Mouse (Mus musculus): Measurements from ENCODE around the gene Grb14. TPM values are rescaled to one million over a fixed set of nuclear protein-coding genes. Genes with fewer than 3 reads are reported as not detected.

Gene Grb14
- 5.7 and 6.8 TPM in 2 replicates for polyA plus RNA-seq (2014; fragmentation: Nextera tagmentation; extraction: Ambion mirVana)

- no peak for DNase-seq (ENCODE audit: low spot score, missing footprints)
- Histone ChIP-seq H3K4me2 (no peak within 1 kb of the TSS), H3K27ac (ENCODE audit: low read depth, low read length) (no peak within 1 kb of the TSS), H3K9me3 (ENCODE audit: control insufficient read depth, low read length) (no peaks in the 10 kb centered on the region), H3K4me1 (ENCODE audit: control insufficient read depth, insufficient read depth, low read length) (peaks cover 3% of the 10 kb centered on the region; the same call in 1 of the 2 replicates), H3K9ac (ENCODE audit: low read length) (no peak within 1 kb of the TSS), H3K27me3 (ENCODE audit: control insufficient read depth, insufficient read depth, low read length) (peaks cover 4% of the 10 kb centered on the region; the same call in 1 of the 2 replicates), H3K36me3 (ENCODE audit: control insufficient read depth, insufficient read depth, low read length) (no peaks in the 10 kb centered on the region), H3K4me3 (ENCODE audit: low read depth, low read length) (no peak within 1 kb of the TSS)
- 91% methylated on average over 1 of the region's 1 CpGs for WGBS
- ATAC-seq (ENCODE audit: low FRiP score): no peak
These were observed at the start of gene Grb14 for GRCm38 (mm10) chr2:65024887-65025286. Gene Grb14 (minus strand): TSS chr2:65024987.

DNA sequence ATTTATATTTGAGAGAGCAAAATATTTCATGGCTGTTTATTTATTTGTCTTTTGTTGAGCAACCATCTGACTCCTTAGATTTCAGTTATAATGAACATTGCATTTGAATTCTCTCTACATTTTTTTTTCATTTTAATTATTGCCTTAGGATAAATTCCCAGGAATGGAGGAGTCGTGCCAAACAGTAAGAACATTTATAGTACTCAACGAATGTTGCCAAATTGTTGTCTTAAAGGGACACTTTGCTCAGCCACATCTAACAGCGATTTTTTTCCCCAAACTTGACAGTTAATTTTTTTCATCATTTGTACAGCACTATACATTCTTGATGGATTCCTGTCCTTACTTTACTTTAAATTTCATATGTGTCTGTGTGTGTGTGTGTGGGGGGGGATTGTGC is 47.4 kb upstream of the Grb14 start:
- peak; percentile 35 for DNase-seq (ENCODE audit: low spot score, missing footprints)
- no peak overlapping the region for H3K4me3 ChIP-seq (ENCODE audit: low read depth, low read length)
- no peaks in the 10 kb centered on the region for H3K4me1 ChIP-seq (ENCODE audit: control insufficient read depth, insufficient read depth, low read length)
- H3K27me3 ChIP-seq (ENCODE audit: control insufficient read depth, insufficient read depth, low read length): no peaks in the 10 kb centered on the region
- no peak overlapping the region for H3K9ac ChIP-seq (ENCODE audit: low read length)
- 82% methylated on average over 3 of the region's 3 CpGs for WGBS
- ATAC-seq (ENCODE audit: low FRiP score): no peak
- no peaks in the 10 kb centered on the region for H3K9me3 ChIP-seq (ENCODE audit: control insufficient read depth, low read length)
- no peak overlapping the region for H3K27ac ChIP-seq (ENCODE audit: low read depth, low read length)
- H3K4me2 ChIP-seq: no peak overlapping the region
- H3K36me3 ChIP-seq (ENCODE audit: control insufficient read depth, insufficient read depth, low read length): no peaks in the 10 kb centered on the region

GRCm38 (mm10) chr2:65053764-65054163 is 29.0 kb upstream of the Grb14 start:
- no peaks in the 10 kb centered on the region for H3K4me1 ChIP-seq (ENCODE audit: control insufficient read depth, insufficient read depth, low read length)
- WGBS: 94% methylated on average over 2 of the region's 2 CpGs
- H3K4me3 ChIP-seq (ENCODE audit: low read depth, low read length): no peak overlapping the region
- H3K27ac ChIP-seq (ENCODE audit: low read depth, low read length): no peak overlapping the region
- no peaks in the 10 kb centered on the region for H3K36me3 ChIP-seq (ENCODE audit: control insufficient read depth, insufficient read depth, low read length)
- H3K9me3 ChIP-seq (ENCODE audit: control insufficient read depth, low read length): no peaks in the 10 kb centered on the region
- H3K27me3 ChIP-seq (ENCODE audit: control insufficient read depth, insufficient read depth, low read length): no peaks in the 10 kb centered on the region
- H3K9ac ChIP-seq (ENCODE audit: low read length): no peak overlapping the region
- DNase-seq (ENCODE audit: low spot score, missing footprints): peak; percentile 51
- no peak overlapping the region for H3K4me2 ChIP-seq
- ATAC-seq (ENCODE audit: low FRiP score): no peak

GRCm38 (mm10) chr2:65052191-65053012 is 27.6 kb upstream of the Grb14 start:
- Histone ChIP-seq H3K27me3 (ENCODE audit: control insufficient read depth, insufficient read depth, low read length) (no peaks in the 10 kb centered on the region), H3K27ac (ENCODE audit: low read depth, low read length) (no peak overlapping the region), H3K36me3 (ENCODE audit: control insufficient read depth, insufficient read depth, low read length) (no peaks in the 10 kb centered on the region), H3K4me3 (ENCODE audit: low read depth, low read length) (no peak overlapping the region), H3K9me3 (ENCODE audit: control insufficient read depth, low read length) (no peaks in the 10 kb centered on the region), H3K4me2 (no peak overlapping the region), H3K9ac (ENCODE audit: low read length) (no peak overlapping the region), H3K4me1 (ENCODE audit: control insufficient read depth, insufficient read depth, low read length) (no peaks in the 10 kb centered on the region)
- no peak for ATAC-seq (ENCODE audit: low FRiP score)
- WGBS: 97% methylated on average over 6 of the region's 6 CpGs
- DNase-seq (ENCODE audit: low spot score, missing footprints): peak; percentile 56

- no peak overlapping the region for H3K9ac ChIP-seq (ENCODE audit: low read length)
- no peaks in the 10 kb centered on the region for H3K9me3 ChIP-seq (ENCODE audit: control insufficient read depth, low read length)
- H3K4me2 ChIP-seq: no peak overlapping the region
- no peaks in the 10 kb centered on the region for H3K27me3 ChIP-seq (ENCODE audit: control insufficient read depth, insufficient read depth, low read length)
- H3K4me3 ChIP-seq (ENCODE audit: low read depth, low read length): no peak overlapping the region
- ATAC-seq (ENCODE audit: low FRiP score): no peak
- H3K27ac ChIP-seq (ENCODE audit: low read depth, low read length): no peak overlapping the region
- peak; percentile 10 for DNase-seq (ENCODE audit: low spot score, missing footprints)
- no peaks in the 10 kb centered on the region for H3K4me1 ChIP-seq (ENCODE audit: control insufficient read depth, insufficient read depth, low read length)
- no peaks in the 10 kb centered on the region for H3K36me3 ChIP-seq (ENCODE audit: control insufficient read depth, insufficient read depth, low read length)
- 94% methylated on average over 3 of the region's 3 CpGs for WGBS
These were observed 26.0 kb upstream of the Grb14 start for GRCm38 (mm10) chr2:65050776-65051175.

DNA sequence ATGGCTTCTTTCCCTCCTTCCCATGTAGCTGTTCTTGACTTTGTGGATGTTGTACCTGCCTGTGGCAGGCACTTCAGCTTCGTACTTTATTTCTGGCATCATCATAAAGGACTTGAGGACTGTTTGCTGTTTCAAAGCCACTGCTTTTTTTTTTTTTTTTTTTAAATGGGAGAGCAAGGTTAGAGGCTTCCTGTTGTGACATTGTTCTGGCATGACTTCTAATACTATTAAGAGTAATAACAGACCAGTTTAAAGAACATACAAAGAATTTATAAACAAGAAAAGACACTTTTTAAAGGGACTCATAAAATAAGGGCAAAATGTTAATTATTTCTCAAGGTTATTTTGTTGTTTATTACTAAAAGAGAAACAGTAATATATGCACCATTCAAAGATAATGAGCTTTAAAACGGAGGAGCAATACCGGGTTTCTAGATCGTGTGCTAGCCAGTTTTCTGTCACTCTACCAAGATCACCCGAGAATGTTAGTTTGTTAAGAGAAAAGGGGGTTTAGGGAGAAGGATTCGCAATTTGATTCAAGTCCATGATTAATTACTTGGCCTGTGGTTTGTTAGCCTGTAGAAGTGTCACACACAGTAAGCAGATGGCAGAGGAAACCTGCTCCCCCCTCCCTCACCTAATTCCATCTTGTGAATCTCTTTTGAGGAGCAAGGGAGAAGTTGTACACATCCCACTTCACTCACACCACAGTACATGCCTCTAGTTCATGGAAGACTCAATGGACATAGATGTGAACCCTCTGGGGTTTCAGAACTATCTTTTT is 23.6 kb upstream of the Grb14 start:
- no peak for ATAC-seq (ENCODE audit: low FRiP score)

DNA sequence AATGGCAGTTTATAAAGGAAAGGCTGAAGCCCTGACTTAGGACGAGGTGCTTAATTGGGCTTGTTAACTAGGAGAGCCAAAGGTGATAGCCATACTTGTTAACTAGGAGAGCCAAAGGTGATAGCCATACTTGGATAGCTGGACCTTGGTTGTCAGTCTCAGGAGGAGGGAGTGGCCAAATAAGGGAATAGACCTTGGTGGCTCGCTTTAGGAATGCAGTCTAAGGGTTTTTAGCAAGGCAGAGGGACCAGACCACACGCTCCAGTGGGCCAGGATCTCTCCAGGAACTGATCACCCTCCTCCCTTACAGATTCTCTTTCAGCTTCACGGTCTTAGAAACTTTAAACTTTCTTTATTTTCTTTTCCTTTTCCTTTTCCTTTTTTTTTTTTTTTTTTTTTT is 13.4 kb upstream of the Grb14 start:
- peak; percentile 80 for DNase-seq (ENCODE audit: low spot score, missing footprints)
- H3K4me2 ChIP-seq: no peak overlapping the region
- no peak overlapping the region for H3K4me3 ChIP-seq (ENCODE audit: low read depth, low read length)
- H3K27ac ChIP-seq (ENCODE audit: low read depth, low read length): no peak overlapping the region
- peaks cover 4% of the 10 kb centered on the region; the same call in 1 of the 2 replicates for H3K4me1 ChIP-seq (ENCODE audit: control insufficient read depth, insufficient read depth, low read length)
- H3K9me3 ChIP-seq (ENCODE audit: control insufficient read depth, low read length): no peaks in the 10 kb centered on the region
- 29% methylated on average over 4 of the region's 4 CpGs for WGBS
- H3K27me3 ChIP-seq (ENCODE audit: control insufficient read depth, insufficient read depth, low read length): no peaks in the 10 kb centered on the region
- no peak overlapping the region for H3K9ac ChIP-seq (ENCODE audit: low read length)
- ATAC-seq (ENCODE audit: low FRiP score): no peak
- no peaks in the 10 kb centered on the region for H3K36me3 ChIP-seq (ENCODE audit: control insufficient read depth, insufficient read depth, low read length)

More for the DNA sequence above, 23.6 kb upstream of the Grb14 start:
- no peak overlapping the region for H3K9ac ChIP-seq (ENCODE audit: low read length)
- WGBS: 64% methylated on average over 6 of the region's 6 CpGs
- no peaks in the 10 kb centered on the region for H3K27me3 ChIP-seq (ENCODE audit: control insufficient read depth, insufficient read depth, low read length)
- H3K4me1 ChIP-seq (ENCODE audit: control insufficient read depth, insufficient read depth, low read length): no peaks in the 10 kb centered on the region
- H3K4me2 ChIP-seq: no peak overlapping the region
- no peaks in the 10 kb centered on the region for H3K36me3 ChIP-seq (ENCODE audit: control insufficient read depth, insufficient read depth, low read length)
- peak; percentile 80 for DNase-seq (ENCODE audit: low spot score, missing footprints)
- H3K9me3 ChIP-seq (ENCODE audit: control insufficient read depth, low read length): no peaks in the 10 kb centered on the region
- H3K27ac ChIP-seq (ENCODE audit: low read depth, low read length): no peak overlapping the region
- no peak overlapping the region for H3K4me3 ChIP-seq (ENCODE audit: low read depth, low read length)

GRCm38 (mm10) chr2:65037546-65037945 is 12.8 kb upstream of the Grb14 start:
- no peak for ATAC-seq (ENCODE audit: low FRiP score)
- Histone ChIP-seq H3K9me3 (ENCODE audit: control insufficient read depth, low read length) (no peaks in the 10 kb centered on the region), H3K9ac (ENCODE audit: low read length) (no peak overlapping the region), H3K4me2 (peak overlapping the region; percentile 10; the same call in 1 of the 2 replicates), H3K27ac (ENCODE audit: low read depth, low read length) (no peak overlapping the region), H3K4me3 (ENCODE audit: low read depth, low read length) (no peak overlapping the region), H3K27me3 (ENCODE audit: control insufficient read depth, insufficient read depth, low read length) (no peaks in the 10 kb centered on the region), H3K4me1 (ENCODE audit: control insufficient read depth, insufficient read depth, low read length) (peaks cover 4% of the 10 kb centered on the region; the same call in 1 of the 2 replicates), H3K36me3 (ENCODE audit: control insufficient read depth, insufficient read depth, low read length) (no peaks in the 10 kb centered on the region)
- WGBS: 17% methylated on average over 8 of the region's 8 CpGs
- peak; percentile 84 for DNase-seq (ENCODE audit: low spot score, missing footprints)
